Mouse (Mus musculus) limb, embryonic 11.5 days (tissue): Measurements from ENCODE around the gene Glra4. TPM values are rescaled to one million over a fixed set of nuclear protein-coding genes. Genes with fewer than 3 reads are reported as not detected.
"Not testable (repeated sequence)": the region's sequence is repeated elsewhere in the genome, so short reads cannot be mapped to it uniquely, and the experiment has no call there.

ENCODE experiments used
- ATAC-seq: fragments of 200-750 bp; cut with Nextera tagmentation; 2 replicates; pipeline ENCODE4 v1.8.0; 2017; ENCODE audit warnings: low read depth; ENCODE audit not compliant: insufficient number of reproducible peaks, low FRiP score, low TSS enrichment
- DNase-seq: peaks from one replicate; pipeline ENCODE4 v3.0.0-alpha.2; 2015; ENCODE audit warnings: low spot score
- H3K27ac ChIP-seq: fragments of 300-500 bp; sonication (generic); replicated peaks from 2 replicates; pipeline ENCODE4 v1.5.1; 2014; ENCODE audit warnings: low read depth, mild to moderate bottlenecking, low read length
- H3K27me3 ChIP-seq: fragments of 300-500 bp; sonication (generic); 2 replicates; pipeline ENCODE4 v1.6.1; 2014; ENCODE audit warnings: mild to moderate bottlenecking, low read length, mixed read lengths; ENCODE audit not compliant: control insufficient read depth, insufficient read depth
- H3K36me3 ChIP-seq: fragments of 300-500 bp; sonication (generic); 2 replicates; pipeline ENCODE4 v1.6.1; 2014; ENCODE audit warnings: mild to moderate bottlenecking, low read length, moderate library complexity, mixed read lengths; ENCODE audit not compliant: control insufficient read depth, insufficient read depth
- H3K4me1 ChIP-seq: fragments of 300-500 bp; sonication (generic); 2 replicates; pipeline ENCODE4 v1.6.1; 2014; ENCODE audit warnings: low read length, mixed read lengths; ENCODE audit not compliant: control insufficient read depth, insufficient read depth
- H3K4me2 ChIP-seq: fragments of 300-500 bp; sonication (generic); 2 replicates; pipeline ENCODE4 v1.6.1; 2014; ENCODE audit warnings: low read depth, mild to moderate bottlenecking, moderate library complexity; ENCODE audit not compliant: severe bottlenecking
- H3K4me3 ChIP-seq: fragments of 300-500 bp; sonication (generic); 2 replicates; pipeline ENCODE4 v1.5.1; 2014; ENCODE audit warnings: low read depth, low read length
- H3K9ac ChIP-seq: fragments of 300-500 bp; sonication (generic); 2 replicates; pipeline ENCODE4 v1.6.1; 2014; ENCODE audit warnings: mild to moderate bottlenecking, low read length
- H3K9me3 ChIP-seq: fragments of 300-500 bp; sonication (generic); 2 replicates; pipeline ENCODE4 v1.6.1; 2016; ENCODE audit warnings: low read length; ENCODE audit not compliant: control insufficient read depth
- WGBS: fragments of 180-500 bp; shearing (Covaris S2); extraction: QIAGEN DNeasy Blood & Tissue Kit; methylation state at CpG from one replicate; pipeline ENCODE4 v1.1.7; 2014; 5-methylcytosine and 5-hydroxymethylcytosine counted together
- polyA plus RNA-seq: library from polyadenylated mRNA; unstranded; fragments of >200 nt; fragmentation: Nextera tagmentation; extraction: Ambion mirVana; gene quantifications from 2 replicates; pipeline ENCODE4 v1.2.1, GENCODE M21; 2014

Gene Glra4
- polyA plus RNA-seq, 1 experiment from 2014 or later: not detected

DNA sequence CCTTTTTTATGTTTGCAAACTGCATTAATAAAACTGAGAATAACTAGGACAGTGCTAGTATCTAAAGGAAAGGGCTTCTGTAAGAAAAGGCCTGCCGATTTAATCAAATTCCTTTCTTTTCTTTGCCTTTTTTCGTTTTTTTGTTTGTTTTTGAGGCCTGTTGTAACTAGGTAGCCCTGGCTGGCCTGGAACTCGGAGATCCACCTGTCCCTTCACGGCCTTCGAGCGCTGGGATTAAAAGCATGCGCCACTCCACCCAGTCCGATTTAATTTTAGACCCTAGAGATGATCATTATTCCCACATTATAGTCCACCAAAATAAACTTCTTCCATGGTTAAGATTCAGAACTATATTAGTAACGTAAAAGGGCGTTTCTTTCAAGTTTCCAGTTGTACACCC, 37.7 kb downstream of the Glra4 start:
- no peaks in the 10 kb centered on the region for H3K27me3 ChIP-seq
- 26% methylated on average over 10 of the region's 10 CpGs for whole genome bisulfite sequencing
- H3K9ac ChIP-seq: peak overlapping the region; percentile 59; the same call in 1 of the 2 replicates
- H3K4me2 ChIP-seq: peak overlapping the region; percentile 35
- no peaks in the 10 kb centered on the region for H3K4me1 ChIP-seq
- H3K9me3 ChIP-seq: no peaks in the 10 kb centered on the region
- H3K27ac ChIP-seq: peak overlapping the region; percentile 72; the same call in 1 of the 2 replicates
- H3K36me3 ChIP-seq: no peaks in the 10 kb centered on the region
- DNase-seq (peak; percentile 22), ATAC-seq (no peak)
- H3K4me3 ChIP-seq: peak overlapping the region; percentile 42

- peak overlapping the region; percentile 72; the same call in 1 of the 2 replicates for H3K27ac ChIP-seq
Measured at GRCm38 (mm10) chrX:136741651-136742201, 38.2 kb downstream of the Glra4 start.

DNA sequence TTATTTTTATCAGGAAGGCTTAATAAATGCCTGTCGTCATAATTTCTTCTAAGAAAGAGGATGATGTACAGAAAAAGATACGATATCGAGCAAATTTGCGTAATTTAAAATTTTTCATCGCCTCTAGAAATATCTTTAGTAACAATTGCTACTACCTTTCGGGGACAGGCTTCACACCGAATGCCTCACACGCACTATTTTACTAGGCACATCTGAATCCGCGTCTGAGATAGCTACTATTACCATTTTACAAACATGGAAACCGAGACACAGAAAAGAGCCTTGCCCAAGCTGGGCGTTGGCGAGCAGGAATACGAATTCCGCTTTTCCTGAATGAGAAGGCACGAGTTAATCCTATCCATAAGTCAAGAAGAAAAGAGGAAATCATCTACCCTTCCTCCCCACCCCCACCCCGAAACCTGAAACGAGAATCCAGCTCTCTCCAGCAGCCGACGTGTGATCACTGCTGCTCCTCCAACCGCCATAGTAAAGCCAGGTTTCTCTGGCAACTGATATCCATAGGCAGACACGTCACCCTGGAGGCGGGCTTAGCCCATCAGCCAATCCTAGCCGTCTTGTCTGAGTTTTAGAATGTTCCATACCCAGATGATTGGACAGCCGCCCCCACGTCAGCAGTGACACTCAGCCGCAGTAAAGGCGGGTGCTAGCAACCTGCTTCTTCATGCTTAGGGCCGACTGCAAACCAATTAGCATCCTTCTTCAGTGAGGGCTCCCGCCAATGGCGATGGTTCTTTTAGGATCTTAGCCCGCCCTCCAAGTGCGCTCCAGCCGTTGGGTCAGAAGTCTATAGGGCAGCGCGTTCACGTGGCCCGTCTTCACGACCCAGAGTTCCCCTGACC, 38.9 kb downstream of the Glra4 start:
- H3K4me3 ChIP-seq: peak overlapping the region; percentile 47
- H3K4me2 ChIP-seq: no peak overlapping the region
- H3K27ac ChIP-seq: peak overlapping the region; percentile 75
- no peaks in the 10 kb centered on the region for H3K4me1 ChIP-seq
- no peaks in the 10 kb centered on the region for H3K27me3 ChIP-seq
- DNase-seq: peak; percentile 89
- 21% methylated on average over 39 of the region's 39 CpGs for WGBS
- H3K9ac ChIP-seq: peak overlapping the region; percentile 65
- peak; percentile 97 for ATAC-seq
- H3K9me3 ChIP-seq: no peaks in the 10 kb centered on the region
- H3K36me3 ChIP-seq: no peaks in the 10 kb centered on the region

More at GRCm38 (mm10) chrX:136741651-136742201, 38.2 kb downstream of the Glra4 start:
- H3K4me3 ChIP-seq: peak overlapping the region; percentile 42
- H3K36me3 ChIP-seq: no peaks in the 10 kb centered on the region
- peak overlapping the region; percentile 59 for H3K9ac ChIP-seq
- peak overlapping the region; percentile 35; the same call in 1 of the 2 replicates for H3K4me2 ChIP-seq
- H3K27me3 ChIP-seq: no peaks in the 10 kb centered on the region
- DNase-seq (peak; percentile 87), ATAC-seq (peak; percentile 75)
- H3K4me1 ChIP-seq: no peaks in the 10 kb centered on the region
- 32% methylated on average over 45 of the region's 46 CpGs for WGBS
- no peaks in the 10 kb centered on the region for H3K9me3 ChIP-seq

DNA sequence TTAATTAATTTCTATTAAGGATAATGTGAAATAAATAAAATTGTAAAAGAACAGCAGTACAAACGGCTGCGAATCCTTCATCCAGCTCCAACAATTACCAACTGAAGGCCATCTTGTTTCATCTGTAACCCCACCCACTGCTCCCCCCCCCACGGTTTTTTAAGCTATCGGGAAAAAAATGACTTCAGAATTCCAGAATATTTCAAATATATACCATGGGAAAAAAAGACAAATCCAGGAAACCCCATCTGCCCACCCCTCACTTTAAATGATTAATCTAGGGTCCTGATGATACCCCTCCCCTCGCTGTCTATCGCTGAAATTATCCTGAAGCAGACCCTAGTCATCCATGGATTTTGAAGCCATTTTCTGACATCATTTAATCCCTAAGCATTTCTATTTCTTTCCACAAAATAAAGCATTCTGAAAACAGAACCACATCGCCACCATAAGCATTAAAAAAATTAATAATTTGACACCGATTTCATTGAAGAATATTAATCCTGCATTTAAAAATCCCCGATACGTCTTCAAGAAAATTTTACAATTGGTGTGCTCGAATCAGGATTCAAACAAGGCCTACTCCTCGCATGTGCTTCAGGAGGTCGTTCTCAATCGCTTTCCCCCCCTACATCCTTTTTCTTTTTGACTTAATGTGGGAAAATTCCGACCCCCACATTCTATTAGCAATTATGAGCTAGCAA, 39.7 kb downstream of the Glra4 start:
- H3K27me3 ChIP-seq: no peaks in the 10 kb centered on the region
- H3K36me3 ChIP-seq: no peaks in the 10 kb centered on the region
- DNase-seq (peak; percentile 20), ATAC-seq (no peak)
- H3K9me3 ChIP-seq: no peaks in the 10 kb centered on the region
- H3K4me1 ChIP-seq: no peaks in the 10 kb centered on the region
- 24% methylated on average over 15 of the region's 15 CpGs for WGBS
- peak overlapping the region; percentile 47 for H3K4me3 ChIP-seq
- H3K4me2 ChIP-seq: peak overlapping the region; percentile 24; the same call in 1 of the 2 replicates
- peak overlapping the region; percentile 75; the same call in 1 of the 2 replicates for H3K27ac ChIP-seq
- H3K9ac ChIP-seq: peak overlapping the region; percentile 65

DNA sequence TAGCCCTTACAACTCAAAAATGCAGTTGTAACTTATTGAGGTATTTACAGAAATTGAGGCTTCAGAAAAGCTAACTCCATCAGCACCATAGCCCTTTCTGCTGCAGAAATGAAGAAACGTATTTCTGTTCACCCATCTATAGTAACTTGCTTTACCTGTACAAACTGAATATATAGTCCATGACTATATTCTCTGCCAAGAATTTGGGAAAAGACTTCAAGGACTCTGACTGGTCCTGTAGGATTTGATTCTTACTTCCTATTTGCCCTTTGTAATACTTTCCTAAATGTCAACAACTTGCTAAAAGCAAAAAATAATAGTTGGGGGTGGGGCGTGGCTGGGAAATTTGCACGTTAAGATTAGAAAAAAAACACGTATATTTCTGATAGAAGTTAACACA, 47.9 kb downstream of the Glra4 start:
- Histone ChIP-seq H3K27ac (no peak overlapping the region), H3K4me2 (no peak overlapping the region)

DNA sequence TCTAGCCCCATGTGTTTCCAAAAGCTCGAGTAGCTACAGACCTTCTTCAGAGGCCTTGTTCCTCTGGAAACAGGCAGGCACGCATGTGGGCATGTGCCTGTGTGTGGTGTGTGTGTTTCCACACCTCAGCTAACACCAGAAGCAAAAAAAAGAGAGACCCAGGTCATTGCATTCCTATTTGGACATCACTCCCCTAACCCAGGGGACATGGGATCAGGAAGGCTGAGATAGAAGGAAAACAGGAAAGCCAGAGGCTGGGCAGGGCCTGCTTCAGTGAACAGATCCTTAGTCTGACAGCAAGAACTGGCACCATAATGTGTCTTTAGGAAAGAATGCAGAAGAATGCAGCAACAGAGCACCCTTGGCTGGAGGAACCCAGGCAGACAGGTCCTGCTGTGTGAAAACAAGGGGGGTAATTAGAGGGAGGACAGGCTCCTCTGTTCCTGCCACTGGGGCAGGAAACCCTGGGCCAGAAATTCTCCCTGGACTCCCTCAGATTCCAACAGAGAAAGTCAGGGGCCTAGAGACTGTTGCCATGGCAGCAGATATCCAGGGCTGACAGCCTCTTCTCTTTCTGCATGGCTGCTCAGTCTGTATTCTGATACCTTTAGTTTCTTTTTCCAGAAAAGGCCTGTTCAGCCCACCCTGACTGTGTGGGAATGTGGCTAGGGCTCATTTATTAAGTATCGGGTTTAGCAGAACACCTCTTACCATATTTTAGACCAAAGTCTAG, 65.0 kb downstream of the Glra4 start:
- not testable (repeated sequence) for ATAC-seq, H3K4me1 ChIP-seq, H3K27ac ChIP-seq, H3K9me3 ChIP-seq, H3K36me3 ChIP-seq, H3K27me3 ChIP-seq, DNase-seq, H3K4me3 ChIP-seq, H3K9ac ChIP-seq, H3K4me2 ChIP-seq
- 68% methylated on average over 3 of the region's 3 CpGs for WGBS

More for the DNA sequence above, 47.9 kb downstream of the Glra4 start:
- no peak overlapping the region for H3K9ac ChIP-seq
- ATAC-seq (no peak), DNase-seq (no peak)
- no peaks in the 10 kb centered on the region for H3K9me3 ChIP-seq
- H3K36me3 ChIP-seq: no peaks in the 10 kb centered on the region; the same call in 1 of the 2 replicates
- WGBS: 90% methylated on average over 4 of the region's 4 CpGs
- H3K4me1 ChIP-seq: no peaks in the 10 kb centered on the region
- no peaks in the 10 kb centered on the region for H3K27me3 ChIP-seq
- H3K4me3 ChIP-seq: no peak overlapping the region

DNA sequence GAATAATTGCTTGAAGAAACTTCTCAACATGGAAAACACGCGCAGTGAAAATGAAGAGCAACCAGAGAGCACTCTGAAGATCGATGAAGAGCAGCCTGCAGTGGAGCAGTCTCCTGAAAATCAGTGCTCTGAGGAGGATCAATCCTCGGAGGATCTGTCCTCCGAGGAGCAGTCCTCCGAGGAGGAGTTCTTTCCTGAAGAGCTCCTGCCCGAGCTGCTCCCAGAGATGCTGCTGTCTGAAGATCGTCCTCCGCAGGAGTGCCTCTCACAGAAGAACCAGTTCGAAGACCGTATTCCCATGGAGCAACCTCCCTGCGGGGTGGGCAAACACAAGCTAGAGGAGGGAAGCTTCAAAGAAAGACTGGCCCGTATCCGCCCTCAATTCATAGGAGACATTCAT, 71.2 kb downstream of the Glra4 start:
- WGBS: 22% methylated on average over 14 of the region's 14 CpGs
- Histone ChIP-seq H3K4me2 (peak overlapping the region; percentile 44), H3K9me3 (no peaks in the 10 kb centered on the region), H3K4me1 (no peaks in the 10 kb centered on the region), H3K9ac (peak overlapping the region; percentile 56; the same call in 1 of the 2 replicates), H3K36me3 (no peaks in the 10 kb centered on the region), H3K4me3 (peak overlapping the region; percentile 43), H3K27ac (no peak overlapping the region), H3K27me3 (no peaks in the 10 kb centered on the region)
- DNase-seq (peak; percentile 25), ATAC-seq (no peak)
